Mouse (Mus musculus) thymus, adult 2 months (tissue): ENCODE data around the gene Nfya.

Source experiments
- CTCF ChIP-seq: fragments of 200-500 bp; IDR thresholded peaks from 2 replicates; pipeline ENCODE4 v1.5.1; 2012; ENCODE audit warnings: mild to moderate bottlenecking, control low read depth, low read length, moderate library complexity, borderline replicate concordance; ENCODE audit not compliant: control insufficient read depth, poor library complexity, insufficient read depth; ENCODE audit errors: extremely low read depth
- POLR2A ChIP-seq: fragments of 200-500 bp; IDR thresholded peaks from 2 replicates; pipeline ENCODE4 v1.6.1; 2012; ENCODE audit warnings: mild to moderate bottlenecking, low read length, control low read depth, moderate library complexity; ENCODE audit not compliant: control insufficient read depth, poor library complexity, insufficient read depth; ENCODE audit errors: extremely low read depth

DNA sequence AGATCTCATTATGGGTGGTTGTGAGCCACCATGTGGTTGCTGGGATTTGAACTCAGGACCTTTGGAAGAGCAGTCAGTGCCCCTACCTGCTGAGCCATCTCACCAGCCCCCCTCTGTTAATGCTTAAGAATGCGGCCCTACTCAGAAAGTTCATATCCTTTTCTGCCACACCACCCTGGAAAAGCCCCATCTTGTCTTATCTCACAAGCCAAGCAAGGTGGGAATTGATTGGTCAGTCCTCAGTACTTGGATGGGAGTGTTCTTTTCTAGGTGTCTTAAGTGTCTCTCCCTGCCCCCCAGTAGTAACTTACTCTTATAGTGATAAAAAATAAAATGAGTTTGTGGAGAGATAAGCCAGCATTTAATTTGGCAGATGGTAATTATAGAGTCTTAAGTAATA, 5.0 kb downstream of the Nfya start:
- TF ChIP-seq CTCF (no peak), POLR2A (no peak)
